Mouse (Mus musculus): ENCODE measurements around the gene Thsd4.

The Thsd4 gene

DNA sequence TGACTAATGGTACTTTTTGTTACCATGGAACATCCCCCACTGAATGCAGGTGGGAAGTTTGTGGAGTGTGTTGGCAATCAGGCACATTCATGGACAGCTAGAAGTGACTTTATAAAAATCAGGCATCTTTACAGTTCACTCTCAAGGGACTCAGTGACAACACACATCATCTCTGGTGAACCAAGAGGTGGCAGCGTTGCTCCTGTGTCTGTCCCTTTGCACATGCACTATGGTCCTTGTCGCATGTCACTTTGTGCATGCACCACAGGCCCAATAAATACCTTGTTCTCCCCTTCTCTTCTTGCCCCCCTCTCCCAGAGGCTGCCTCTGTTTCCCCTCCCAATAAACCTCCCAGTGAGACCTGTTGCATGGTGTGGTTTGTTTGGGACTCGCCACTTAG is 270.1 kb downstream of the Thsd4 start:
- no peak for DNase-seq

DNA sequence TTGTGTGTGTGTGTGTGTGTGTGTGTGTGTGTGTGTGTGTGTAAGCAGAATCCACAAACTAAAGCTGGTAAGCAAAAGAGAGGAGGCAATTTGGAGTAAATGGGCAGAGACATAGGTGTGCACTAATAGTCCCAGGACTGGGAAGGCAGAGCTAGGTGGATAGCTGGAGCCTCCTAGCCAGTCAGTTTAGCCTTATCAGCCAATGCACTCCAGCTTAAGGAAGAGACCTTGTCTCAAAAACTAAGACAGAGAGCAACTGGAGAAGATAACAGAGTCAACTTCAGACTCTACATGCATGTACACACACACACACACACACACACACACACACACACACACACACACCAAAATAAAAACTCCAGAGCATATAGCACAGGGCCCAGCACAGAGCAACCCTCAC is 271.4 kb downstream of the Thsd4 start:
- DNase-seq = no peak

DNA sequence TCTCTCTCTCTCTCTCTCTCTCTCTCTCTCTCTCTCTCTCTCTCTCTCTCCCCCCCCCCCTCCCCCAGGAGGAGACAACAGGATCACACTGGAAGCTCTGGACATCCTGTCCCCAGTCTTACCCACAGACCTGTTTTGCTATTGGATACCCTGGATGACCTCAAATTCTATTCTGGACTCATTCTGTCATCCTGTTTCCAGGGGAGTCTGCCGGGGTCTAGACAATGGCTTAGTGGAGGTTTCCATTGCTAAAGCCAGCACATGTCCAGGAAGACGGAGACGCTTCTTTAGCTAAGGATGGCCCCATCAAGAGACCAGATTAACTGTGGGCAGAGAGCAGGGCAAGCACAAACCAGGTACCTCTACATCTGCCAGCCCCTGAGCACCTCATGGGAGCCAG is 273.8 kb downstream of the Thsd4 start:
- no peak for DNase-seq

DNA sequence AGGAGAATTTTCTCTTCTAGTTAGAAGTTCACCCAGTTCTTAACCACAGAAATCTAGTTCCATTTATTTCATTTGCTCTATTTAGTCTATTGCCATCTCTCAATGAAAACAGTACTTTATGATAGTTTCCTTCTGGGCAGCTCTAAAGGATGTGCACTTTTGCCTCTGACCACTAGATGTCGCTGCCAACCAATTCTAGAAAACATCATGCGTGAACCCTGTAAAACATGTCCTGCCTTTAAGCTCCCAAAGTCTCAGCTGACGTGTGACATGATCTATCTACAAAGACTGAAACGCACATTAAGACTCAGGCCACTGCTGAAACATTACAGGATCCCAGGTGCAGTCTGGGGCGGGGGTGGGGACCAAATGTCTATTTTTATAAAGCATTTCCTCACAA is 276.9 kb downstream of the Thsd4 start:
- DNase-seq = peak; percentile 64 to 70

DNA sequence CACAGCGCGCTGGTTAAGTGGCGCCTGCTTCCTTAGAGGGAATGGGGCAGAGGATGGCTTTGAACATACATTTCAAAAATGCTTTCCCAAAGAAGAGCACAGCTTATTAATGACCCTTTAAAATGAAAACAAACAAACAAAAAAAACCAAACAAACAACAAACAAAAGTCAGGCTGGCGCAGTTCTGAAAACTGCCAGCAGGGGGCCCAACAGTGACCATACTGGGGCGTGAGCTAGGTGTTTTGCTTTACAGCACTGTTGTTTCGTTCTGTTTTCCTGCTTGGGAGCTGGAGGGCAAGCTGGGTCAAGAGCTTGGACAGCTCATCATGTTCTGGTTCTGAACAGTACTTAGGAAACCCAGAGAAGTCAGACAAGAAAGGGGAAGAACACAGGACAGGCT is 278.3 kb downstream of the Thsd4 start:
- peak; percentile 44 to 49 for DNase-seq

DNA sequence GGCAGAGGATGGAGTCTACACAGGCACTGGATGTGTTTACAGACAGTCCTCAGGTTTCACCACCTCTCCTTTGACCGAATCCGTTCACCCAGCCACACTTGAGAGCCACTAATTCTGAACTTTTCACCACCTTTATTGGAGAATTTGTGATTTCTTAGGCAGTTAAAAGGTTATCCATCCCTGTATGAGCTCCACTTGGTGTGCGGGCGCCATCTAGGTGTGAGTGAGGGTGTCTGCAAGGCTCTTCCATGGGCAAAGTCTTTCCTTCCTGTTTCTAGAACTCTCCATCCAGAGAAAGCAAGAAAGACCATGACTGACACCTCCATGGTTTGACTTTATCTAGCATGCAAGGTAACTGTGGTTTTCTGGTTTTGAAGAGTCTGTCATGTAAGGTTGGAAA is 284.2 kb downstream of the Thsd4 start:
- peak; percentile 42 to 44 for DNase-seq

DNA sequence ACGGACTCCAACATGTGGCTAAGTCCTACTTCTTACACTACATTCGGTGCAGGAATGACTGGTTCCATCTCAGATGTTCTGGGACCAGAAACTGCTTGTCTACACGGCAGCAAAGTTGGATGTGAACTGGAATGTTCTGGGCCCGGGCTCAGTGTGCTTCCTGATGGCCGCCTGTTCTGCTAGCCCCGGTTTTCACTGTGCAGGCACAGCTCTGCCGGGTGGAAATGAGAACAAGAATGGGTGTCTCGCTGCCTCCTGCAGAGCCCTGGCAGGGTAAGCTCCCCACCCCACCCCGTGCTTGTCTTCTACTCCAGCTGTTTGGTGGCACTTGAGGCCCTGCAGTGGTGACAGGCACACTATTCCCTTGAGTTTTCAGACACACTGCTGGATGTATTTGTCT is 285.7 kb downstream of the Thsd4 start:
- no peak for DNase-seq

DNA sequence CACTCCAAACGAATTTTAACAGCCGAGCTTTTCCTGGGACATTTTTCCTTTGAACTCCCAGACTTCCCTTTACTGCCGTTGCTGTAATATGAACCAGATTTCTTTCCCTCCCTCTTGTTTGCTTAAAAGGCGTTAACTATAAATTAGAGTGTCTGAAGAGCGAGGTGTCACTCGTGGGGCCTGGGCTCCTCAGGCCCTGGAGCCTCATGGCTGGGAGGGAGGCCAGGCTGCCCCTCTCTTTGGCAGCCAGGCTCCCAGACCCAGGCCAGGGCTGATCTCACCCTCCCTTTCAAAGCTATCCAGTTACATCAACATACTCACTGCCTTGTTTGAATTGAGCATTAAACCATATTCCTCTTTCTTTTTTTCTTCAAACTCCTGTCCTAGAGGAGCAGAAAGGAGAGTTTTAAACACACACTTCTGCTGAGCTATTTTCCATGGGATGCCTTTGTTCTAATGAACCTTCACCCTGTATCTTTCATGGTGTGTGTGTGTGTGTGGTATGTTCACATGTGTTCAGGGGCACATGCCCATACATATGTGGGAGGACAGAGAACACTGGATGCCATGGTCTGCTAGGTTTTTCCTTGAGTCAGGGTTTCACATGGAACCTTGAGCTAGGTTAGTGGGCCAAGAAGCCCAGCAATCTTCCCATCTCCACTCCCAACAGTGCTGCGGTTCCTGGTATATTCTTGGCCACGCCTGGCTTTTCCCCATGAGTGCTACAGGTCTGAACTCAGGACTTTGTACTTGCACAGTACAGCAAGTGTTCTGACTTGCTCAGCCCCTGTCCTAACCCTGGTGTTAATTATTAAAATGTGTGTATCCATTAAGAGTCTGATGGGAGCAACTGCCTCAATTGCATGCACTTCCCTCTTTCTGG is 287.4 kb downstream of the Thsd4 start:
- DNase-seq = no peak

DNA sequence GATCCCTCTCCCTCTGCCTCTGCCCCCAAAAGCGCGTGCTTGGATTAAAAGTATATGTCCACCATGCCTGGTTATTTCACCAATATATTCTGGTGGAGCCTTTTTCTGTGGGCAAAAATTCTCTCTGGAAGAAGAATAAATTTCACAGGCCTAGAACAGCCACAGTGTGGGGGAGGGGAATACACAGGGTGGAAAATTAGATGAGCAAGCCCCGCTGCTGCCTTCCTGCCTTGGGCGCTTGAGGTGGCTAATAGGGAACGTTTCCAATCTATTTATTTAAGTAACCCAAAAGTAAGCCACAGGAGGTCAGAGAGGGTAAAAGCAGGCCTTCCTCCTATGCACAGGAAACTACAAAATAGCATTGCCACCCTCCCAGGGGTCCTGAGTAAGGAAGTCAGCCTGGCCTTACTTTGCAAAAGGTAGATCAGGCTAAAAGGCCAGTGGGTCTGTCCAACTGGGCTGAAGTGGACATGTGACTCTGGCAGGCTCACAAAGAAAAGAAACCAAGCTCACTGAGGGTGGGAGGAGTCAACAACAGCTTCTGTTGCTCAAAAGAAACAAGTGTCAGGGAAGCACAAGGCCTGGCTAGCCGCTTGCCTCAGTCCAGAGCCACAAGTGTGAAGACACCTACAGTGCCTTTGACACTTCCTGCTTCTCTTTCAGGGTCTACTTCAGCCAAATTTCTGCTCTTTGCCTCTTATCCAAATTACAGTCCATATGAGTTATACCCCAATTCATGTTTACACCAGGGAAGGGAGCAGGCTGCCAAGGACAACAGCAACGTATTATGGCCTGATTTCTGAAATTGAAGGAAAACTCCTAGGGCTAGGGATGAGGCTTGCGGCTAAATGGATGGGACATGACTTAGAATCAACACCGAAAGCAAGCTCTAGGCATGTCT is 289.6 kb downstream of the Thsd4 start:
- DNase-seq = no peak

DNA sequence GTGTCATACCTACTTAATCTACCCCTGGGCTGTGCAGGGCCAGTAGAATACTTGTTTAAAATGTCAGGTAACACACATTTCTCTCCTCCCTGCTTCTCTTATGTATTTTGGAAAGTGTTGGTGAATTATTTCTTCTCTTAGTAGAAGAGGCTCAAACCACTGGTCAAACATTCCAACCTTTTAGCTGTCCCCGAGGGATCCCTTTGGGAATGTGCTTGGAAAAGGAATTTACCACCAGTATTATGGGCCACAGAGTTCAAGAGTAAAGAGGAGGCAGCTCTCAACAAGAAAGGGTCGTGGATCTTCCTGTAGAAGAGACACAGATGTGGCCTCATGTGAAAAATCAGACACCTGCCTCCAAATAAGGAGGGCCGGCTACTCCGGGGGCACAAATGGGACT is 292.4 kb downstream of the Thsd4 start:
- no peak for DNase-seq

DNA sequence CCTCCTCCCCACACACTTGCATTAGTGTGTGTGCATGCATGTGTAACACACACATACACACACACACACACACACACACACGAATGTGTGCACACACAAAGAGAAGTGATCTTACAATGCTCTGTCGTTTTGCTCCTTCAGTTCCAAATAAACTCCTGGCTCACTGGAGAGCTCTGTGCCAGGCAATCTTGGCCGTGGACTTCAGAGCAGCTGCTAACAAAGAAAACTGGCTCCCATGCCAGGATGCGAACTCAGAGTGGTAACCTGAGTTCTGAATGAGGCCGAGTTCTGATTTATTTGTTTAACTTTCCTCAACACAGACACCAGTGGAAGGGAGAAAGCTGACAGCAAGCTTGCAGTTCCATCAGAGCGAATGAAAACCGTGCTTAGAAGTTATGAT is 294.1 kb downstream of the Thsd4 start:
- no peak for DNase-seq

DNA sequence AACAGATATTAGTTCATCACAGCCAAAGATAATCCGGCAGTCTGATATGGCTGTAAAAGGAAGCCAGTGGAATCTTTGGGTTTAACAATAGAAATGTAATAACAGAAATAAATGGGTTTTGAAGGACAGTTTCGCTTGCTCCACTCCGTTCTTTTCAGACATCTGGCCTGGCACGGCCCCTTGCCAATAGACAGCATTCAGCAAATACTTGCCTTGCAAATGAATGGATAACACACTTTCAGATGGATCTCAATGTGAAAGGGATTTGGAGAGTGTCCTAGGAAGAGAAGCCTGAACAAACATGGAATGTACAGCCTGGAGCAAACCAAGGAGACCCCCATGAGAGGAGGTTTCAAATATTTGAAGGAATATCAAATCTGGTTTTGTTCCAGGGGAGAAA is 295.2 kb downstream of the Thsd4 start:
- DNase-seq = no peak

DNA sequence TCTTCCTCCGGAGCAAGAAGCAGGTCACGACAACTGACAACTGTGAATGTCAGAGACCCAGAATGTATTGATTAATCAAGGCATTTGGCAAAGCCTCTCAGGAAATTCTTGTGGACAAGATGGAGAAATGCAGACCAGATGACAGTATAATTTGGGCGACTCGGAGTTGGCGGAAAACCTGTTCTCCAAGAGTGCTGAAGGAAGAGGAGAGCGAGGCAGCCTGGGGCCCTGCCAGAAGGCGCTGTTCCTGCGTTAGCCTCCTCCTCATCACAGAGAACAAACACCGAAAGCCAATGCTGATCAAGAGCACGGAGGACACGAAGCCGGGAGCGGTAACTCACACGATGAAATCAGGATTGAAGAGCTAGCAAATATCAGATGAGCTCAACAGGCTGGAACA is 295.7 kb downstream of the Thsd4 start:
- DNase-seq = no peak

DNA sequence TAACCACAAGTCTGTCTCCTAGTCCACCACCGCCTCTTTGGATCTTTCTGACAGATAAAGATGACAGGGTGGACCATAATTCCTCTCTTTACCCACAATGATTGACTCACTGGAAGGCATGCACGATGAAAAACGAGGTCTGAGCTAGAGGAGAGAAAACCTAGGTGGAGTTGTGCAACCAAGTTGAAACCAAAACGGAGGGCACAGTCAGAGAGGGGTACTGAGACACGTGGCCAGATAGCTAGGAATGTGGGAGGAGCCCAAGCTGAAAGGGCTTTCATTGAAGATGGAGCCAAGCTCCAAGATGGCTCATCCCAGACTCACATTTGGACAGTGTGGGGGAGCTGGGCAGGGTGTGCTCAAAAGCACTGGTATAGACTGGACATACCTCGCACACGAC is 296.4 kb downstream of the Thsd4 start:
- DNase-seq = no peak

DNA sequence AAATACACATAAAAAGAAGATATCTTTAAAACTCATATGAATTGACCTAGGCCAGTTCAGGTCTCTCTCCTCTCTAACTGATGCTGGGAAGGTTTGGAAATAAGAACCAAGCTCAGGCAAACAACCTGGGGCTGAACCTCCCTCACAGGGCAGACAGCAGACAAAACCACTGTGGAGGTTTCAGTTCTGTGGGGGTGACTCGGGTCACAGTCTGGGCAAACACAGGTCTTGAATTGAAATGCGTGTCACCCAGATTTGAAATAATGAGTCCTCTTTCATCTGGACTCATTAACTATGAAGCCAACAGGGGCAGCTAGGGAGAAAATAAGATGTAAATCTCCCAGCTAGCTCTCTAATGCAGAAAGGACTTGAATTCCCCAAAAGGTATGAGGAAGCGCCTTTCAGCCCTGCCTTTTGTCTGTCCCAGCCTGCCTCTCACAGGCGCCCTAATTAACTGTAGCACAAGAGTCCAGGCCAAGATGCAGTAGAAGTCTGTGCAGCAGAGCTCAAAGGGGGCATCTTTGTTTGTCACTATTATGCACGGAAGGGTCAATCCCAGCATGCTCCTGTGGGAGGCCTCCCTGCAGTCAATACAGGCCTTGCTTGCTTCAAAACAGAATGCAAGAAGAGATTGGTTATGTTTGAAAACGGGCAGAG is 297.7 kb downstream of the Thsd4 start:
- no peak for DNase-seq

DNA sequence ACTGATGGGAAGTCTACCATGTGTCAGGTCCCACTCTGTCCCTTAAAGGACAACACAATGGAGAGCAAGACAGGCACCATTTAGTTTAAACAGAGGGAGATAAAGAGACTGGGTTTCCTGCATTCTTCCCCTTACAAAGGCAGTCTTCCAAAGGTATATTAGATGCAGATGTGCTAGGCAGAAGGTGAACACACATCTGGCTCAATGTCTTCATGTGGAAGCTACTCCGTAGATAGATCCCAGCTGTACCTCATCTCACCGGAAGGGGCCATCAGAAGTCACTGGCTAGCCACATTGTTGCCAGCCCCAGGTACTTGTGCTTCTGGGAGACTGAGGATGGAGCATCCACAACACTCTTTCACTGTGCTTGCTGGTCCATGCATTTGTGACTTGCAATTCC is 301.4 kb downstream of the Thsd4 start:
- DNase-seq = no peak

DNA sequence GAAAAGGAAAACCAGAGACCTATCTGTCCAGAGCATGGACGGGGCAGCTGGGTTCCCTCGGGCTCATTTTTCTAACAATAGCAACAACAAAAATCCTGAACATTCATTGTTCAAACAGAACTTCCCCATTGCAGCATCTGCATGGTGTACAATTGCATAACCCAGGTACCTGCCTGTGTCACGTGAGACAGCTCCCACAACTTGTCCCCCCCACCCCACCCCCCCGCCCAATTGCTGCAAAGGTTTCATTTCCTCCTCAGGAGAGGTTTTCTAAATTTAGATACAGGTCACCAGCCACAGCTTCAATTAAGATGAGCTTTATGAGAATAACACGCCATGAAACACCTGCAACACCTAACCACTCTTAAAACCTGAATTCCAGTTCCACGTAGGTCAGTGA is 303.4 kb downstream of the Thsd4 start:
- peak; percentile 27 to 37 for DNase-seq

DNA sequence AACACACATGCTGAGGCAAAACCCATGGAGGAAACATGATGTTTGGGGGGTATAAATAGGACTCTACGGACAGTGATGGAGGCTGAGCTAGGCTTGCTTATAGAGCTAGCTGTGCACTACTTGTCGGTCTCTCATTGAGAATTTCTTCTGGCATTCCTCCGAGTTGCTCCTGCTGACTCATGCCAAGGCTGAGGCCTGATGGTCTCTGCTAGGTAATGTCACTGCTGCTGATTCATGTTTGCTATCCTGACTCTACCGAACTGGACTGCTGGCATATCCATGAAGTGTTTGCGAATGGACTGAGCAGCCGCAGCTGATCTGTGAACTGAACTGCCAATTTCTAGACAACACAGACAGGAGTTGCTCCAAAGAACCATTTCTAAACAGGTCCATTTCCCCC is 305.8 kb downstream of the Thsd4 start:
- no peak for DNase-seq

DNA sequence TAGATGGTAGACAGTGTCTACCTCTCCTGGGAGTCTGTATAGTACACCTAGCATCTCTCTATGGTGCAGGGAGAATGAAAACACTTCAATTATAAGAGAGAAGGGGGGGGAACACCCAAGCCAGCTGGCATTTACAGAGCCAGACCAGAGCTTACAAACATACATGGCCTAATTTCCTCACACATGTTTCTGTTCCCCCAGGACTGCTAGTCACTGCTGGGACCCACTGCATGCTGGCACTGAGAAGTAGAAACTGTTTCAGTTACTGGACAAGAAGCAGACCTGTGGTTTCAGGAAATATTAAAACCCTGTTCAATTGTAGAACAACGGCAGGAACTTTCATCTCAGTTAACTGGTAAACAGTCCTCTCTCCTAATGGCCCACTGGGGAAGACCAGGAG is 308.7 kb downstream of the Thsd4 start:
- no peak for DNase-seq

DNA sequence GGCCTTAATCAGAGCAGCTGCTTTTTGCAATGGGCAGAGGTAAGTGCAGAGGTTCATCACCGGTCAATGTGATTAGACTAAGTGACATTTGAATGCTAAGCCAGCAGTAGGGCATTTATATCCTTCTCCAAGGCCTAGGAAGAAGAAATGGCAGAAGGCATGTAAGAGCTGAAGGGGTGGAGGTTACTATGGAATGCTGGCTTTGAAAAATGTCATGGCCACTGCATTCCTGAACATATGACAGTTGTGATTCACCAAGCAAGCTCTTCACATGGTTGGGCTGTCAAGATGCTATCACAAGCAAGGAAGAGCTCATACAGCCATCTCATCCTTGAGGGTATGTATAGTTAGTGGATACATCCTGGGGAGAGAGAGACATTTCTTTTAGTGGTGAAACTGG is 313.0 kb downstream of the Thsd4 start:
- no peak for DNase-seq

DNA sequence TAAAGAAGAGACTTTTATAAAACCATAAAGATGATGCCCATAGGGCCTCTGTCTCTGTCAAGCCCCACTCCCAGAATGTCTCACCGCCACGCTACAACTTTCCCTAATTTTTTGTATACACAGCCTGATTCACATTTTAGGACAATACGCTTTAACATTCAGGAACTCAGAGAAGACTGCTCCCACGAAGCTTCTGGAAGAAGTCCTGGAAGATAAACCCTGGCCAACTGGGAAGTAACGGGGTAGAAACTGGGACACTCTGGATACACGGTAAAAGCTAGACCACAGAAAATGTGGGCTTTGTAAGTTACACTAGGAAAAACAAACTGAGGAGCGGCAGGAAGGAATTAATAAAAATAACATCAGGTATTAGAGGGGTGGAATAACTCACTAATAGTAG is 318.7 kb downstream of the Thsd4 start:
- DNase-seq = no peak

DNA sequence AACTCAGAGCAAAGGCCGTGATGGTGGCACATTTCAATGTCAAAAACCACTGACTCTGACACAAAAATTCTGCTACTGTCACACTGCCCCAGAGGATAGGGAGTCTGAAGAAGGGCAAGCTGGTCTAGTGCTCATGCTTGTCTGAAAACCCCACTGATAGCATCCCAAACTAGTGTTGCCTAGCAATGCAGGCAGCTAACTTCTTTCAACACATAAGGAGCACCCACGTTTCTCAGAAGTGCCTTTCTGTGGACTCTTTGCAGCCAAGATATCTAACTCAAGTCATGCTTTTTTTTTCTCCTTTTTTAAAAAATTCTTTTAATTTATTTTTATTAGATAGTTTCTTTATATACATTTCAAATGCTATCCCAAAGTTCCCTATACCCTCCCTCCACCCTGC is 321.4 kb downstream of the Thsd4 start:
- DNase-seq = no peak

DNA sequence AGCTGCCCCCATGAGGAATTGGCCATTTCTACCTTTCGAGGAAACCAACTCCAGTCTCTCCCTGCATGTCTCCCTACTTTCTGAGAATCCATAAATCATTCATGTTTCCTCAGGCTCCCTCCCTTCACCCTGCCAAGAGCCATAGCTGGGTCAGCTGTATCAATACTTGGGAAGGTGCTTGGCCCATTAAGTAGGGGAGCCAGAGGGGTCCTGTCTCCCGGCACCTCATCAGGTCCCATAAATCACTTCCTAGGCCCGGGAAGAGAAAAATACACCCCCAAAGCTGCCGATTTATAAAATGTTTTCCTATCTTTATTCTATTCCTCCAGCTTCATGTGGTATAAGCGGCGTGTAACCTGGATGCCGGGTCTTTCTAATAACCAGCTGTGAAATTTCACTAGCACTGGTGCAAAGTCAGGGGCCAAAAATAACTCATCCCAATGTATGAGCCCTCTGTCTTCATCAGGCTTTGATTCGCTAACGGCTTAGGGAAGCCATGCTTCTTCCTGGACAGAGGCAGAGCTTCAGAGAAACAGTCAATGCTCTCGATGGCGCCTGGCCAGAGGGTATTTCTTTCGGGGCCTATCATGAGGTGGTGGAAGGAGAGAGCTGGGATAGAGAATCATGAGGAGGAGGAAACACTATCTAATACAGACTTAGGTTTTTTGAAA is 323.2 kb downstream of the Thsd4 start:
- no peak for DNase-seq
